Mouse (Mus musculus) ovary, adult 18-20 months (tissue): ENCODE data around the gene 4932438H23Rik.

Experiments
- DNase-seq: peaks from one replicate; pipeline ENCODE4 v3.0.0; 2022; ENCODE audit warnings: low spot score, mixed read lengths

The 4932438H23Rik gene

GRCm38 (mm10) chr16:91009942-91010529 is 84.9 kb downstream of the 4932438H23Rik start:
- DNase-seq, result no peak

- no peak for DNase-seq
Measured at GRCm38 (mm10) chr16:91004915-91005538, 89.9 kb downstream of the 4932438H23Rik start.
